Mouse (Mus musculus): ENCODE results near the gene Chst1. TPM values are rescaled to one million over a fixed set of nuclear protein-coding genes. Genes with fewer than 3 reads are reported as not detected.

The Chst1 gene
- polyA plus RNA-seq (2011; ENCODE audit: insufficient read length, low read depth, missing spikeins) = 5.3 and 8.6 TPM in 2 replicates

GRCm38 (mm10) chr2:92599487-92600347, at the start of gene Chst1:
TSS of gene Chst1 (plus strand) at chr2:92599707.
- peak; percentile 82 for TF ChIP-seq POLR2A (IDR thresholded peaks at IDR 0.05; ENCODE audit: low read depth, low read length)
- TF ChIP-seq CTCF (IDR thresholded peaks at IDR 0.05; ENCODE audit: borderline replicate concordance, insufficient read depth, low read length) = no peak
- Histone ChIP-seq H3K27ac (ENCODE audit: insufficient read depth, low read length) (no peak within 1 kb of the TSS), H3K4me1 (ENCODE audit: control insufficient read depth, insufficient read depth, low read length) (peaks cover 11% of the 10 kb centered on the region), H3K4me3 (ENCODE audit: insufficient read depth, low read length) (peak within 1 kb of the TSS; percentile 42)

GRCm38 (mm10) chr2:92550051-92550450, 49.5 kb upstream of the Chst1 start:
- TF ChIP-seq CTCF (IDR thresholded peaks at IDR 0.05; ENCODE audit: borderline replicate concordance, insufficient read depth, low read length) (no peak), POLR2A (IDR thresholded peaks at IDR 0.05; ENCODE audit: low read depth, low read length) (no peak)
- no peaks in the 10 kb centered on the region for H3K4me1 ChIP-seq (ENCODE audit: control insufficient read depth, insufficient read depth, low read length)
- no peak overlapping the region for H3K27ac ChIP-seq (ENCODE audit: insufficient read depth, low read length)
- H3K4me3 ChIP-seq (ENCODE audit: insufficient read depth, low read length) = no peak overlapping the region

GRCm38 (mm10) chr2:92554536-92554935, 45.0 kb upstream of the Chst1 start:
- H3K27ac ChIP-seq (ENCODE audit: insufficient read depth, low read length) = no peak overlapping the region
- H3K4me3 ChIP-seq (ENCODE audit: insufficient read depth, low read length) = no peak overlapping the region
- TF ChIP-seq POLR2A (IDR thresholded peaks at IDR 0.05; ENCODE audit: low read depth, low read length) (no peak), CTCF (IDR thresholded peaks at IDR 0.05; ENCODE audit: borderline replicate concordance, insufficient read depth, low read length) (no peak)
- H3K4me1 ChIP-seq (ENCODE audit: control insufficient read depth, insufficient read depth, low read length) = no peaks in the 10 kb centered on the region

GRCm38 (mm10) chr2:92562930-92563329, 36.6 kb upstream of the Chst1 start:
- TF ChIP-seq CTCF (IDR thresholded peaks at IDR 0.05; ENCODE audit: borderline replicate concordance, insufficient read depth, low read length) (no peak), POLR2A (IDR thresholded peaks at IDR 0.05; ENCODE audit: low read depth, low read length) (no peak)
- Histone ChIP-seq H3K4me1 (ENCODE audit: control insufficient read depth, insufficient read depth, low read length) (no peaks in the 10 kb centered on the region), H3K27ac (ENCODE audit: insufficient read depth, low read length) (no peak overlapping the region), H3K4me3 (ENCODE audit: insufficient read depth, low read length) (no peak overlapping the region)

GRCm38 (mm10) chr2:92570623-92571022, 28.9 kb upstream of the Chst1 start:
- H3K4me3 ChIP-seq (ENCODE audit: insufficient read depth, low read length) = no peak overlapping the region
- H3K27ac ChIP-seq (ENCODE audit: insufficient read depth, low read length) = no peak overlapping the region
- no peak for TF ChIP-seq CTCF (IDR thresholded peaks at IDR 0.05; ENCODE audit: borderline replicate concordance, insufficient read depth, low read length)
- TF ChIP-seq POLR2A (IDR thresholded peaks at IDR 0.05; ENCODE audit: low read depth, low read length) = no peak
- H3K4me1 ChIP-seq (ENCODE audit: control insufficient read depth, insufficient read depth, low read length) = no peaks in the 10 kb centered on the region

GRCm38 (mm10) chr2:92577824-92578223, 21.7 kb upstream of the Chst1 start:
- H3K4me3 ChIP-seq (ENCODE audit: insufficient read depth, low read length) = no peak overlapping the region
- H3K27ac ChIP-seq (ENCODE audit: insufficient read depth, low read length) = no peak overlapping the region
- TF ChIP-seq POLR2A (IDR thresholded peaks at IDR 0.05; ENCODE audit: low read depth, low read length) (no peak), CTCF (IDR thresholded peaks at IDR 0.05; ENCODE audit: borderline replicate concordance, insufficient read depth, low read length) (no peak)
- no peaks in the 10 kb centered on the region for H3K4me1 ChIP-seq (ENCODE audit: control insufficient read depth, insufficient read depth, low read length)

- no peak for TF ChIP-seq CTCF (IDR thresholded peaks at IDR 0.05; ENCODE audit: borderline replicate concordance, insufficient read depth, low read length)
- no peak for TF ChIP-seq POLR2A (IDR thresholded peaks at IDR 0.05; ENCODE audit: low read depth, low read length)
- Histone ChIP-seq H3K27ac (ENCODE audit: insufficient read depth, low read length) (no peak overlapping the region), H3K4me3 (ENCODE audit: insufficient read depth, low read length) (no peak overlapping the region), H3K4me1 (ENCODE audit: control insufficient read depth, insufficient read depth, low read length) (no peaks in the 10 kb centered on the region)
Observed at GRCm38 (mm10) chr2:92581302-92581701, 18.2 kb upstream of the Chst1 start.

GRCm38 (mm10) chr2:92582596-92582995, 16.9 kb upstream of the Chst1 start:
- TF ChIP-seq CTCF (IDR thresholded peaks at IDR 0.05; ENCODE audit: borderline replicate concordance, insufficient read depth, low read length) (no peak), POLR2A (IDR thresholded peaks at IDR 0.05; ENCODE audit: low read depth, low read length) (no peak)
- no peak overlapping the region for H3K4me3 ChIP-seq (ENCODE audit: insufficient read depth, low read length)
- no peak overlapping the region for H3K27ac ChIP-seq (ENCODE audit: insufficient read depth, low read length)
- H3K4me1 ChIP-seq (ENCODE audit: control insufficient read depth, insufficient read depth, low read length) = no peaks in the 10 kb centered on the region

- Histone ChIP-seq H3K4me3 (ENCODE audit: insufficient read depth, low read length) (no peak overlapping the region), H3K4me1 (ENCODE audit: control insufficient read depth, insufficient read depth, low read length) (no peaks in the 10 kb centered on the region), H3K27ac (ENCODE audit: insufficient read depth, low read length) (no peak overlapping the region)
- TF ChIP-seq POLR2A (IDR thresholded peaks at IDR 0.05; ENCODE audit: low read depth, low read length) = no peak
- no peak for TF ChIP-seq CTCF (IDR thresholded peaks at IDR 0.05; ENCODE audit: borderline replicate concordance, insufficient read depth, low read length)
Observed at GRCm38 (mm10) chr2:92587806-92588205, 11.7 kb upstream of the Chst1 start.
